Mouse (Mus musculus) MEL (cell line): ENCODE data around the gene Shox2.

Experiments used
- CHD2 ChIP-seq: IDR thresholded peaks from 2 replicates; pipeline ENCODE4 v1.6.1; 2011; ENCODE audit warnings: low read length, improper control_type of control experiment
- CTCF ChIP-seq, 3 experiments: IDR thresholded peaks in 2 of 3; conservative IDR thresholded peaks in 1 of 3; 2 replicates each; pipeline ENCODE4 v1.5.1; 2011 to 2012; ENCODE audit warnings: low read length in 3 of 3, low read depth in 2 of 3, mild to moderate bottlenecking in 2 of 3, improper control_type of control experiment in 1 of 3, inconsistent platforms in 1 of 3, mixed read lengths in 1 of 3, moderate library complexity in 1 of 3; ENCODE audit not compliant: control insufficient read depth in 1 of 3, insufficient read depth in 1 of 3, poor library complexity in 1 of 3, severe bottlenecking in 1 of 3
- GATA1 ChIP-seq: IDR thresholded peaks from 2 replicates; pipeline ENCODE4 v1.6.1; 2011; ENCODE audit warnings: low read depth, low read length, improper control_type of control experiment
- MAFK ChIP-seq: IDR thresholded peaks from 2 replicates; pipeline ENCODE4 v1.6.1; 2011; ENCODE audit warnings: low read depth, mild to moderate bottlenecking, low read length, improper control_type of control experiment, borderline replicate concordance
- MEF2A ChIP-seq: IDR thresholded peaks from 2 replicates; pipeline ENCODE4 v1.6.1; 2014; ENCODE audit warnings: low read depth, mild to moderate bottlenecking, inconsistent platforms, low read length, improper control_type of control experiment; ENCODE audit not compliant: poor library complexity, insufficient replicate concordance, severe bottlenecking; ENCODE audit errors: extremely low read depth
- POLR2A ChIP-seq, 2 experiments: IDR thresholded peaks; 2 replicates each; pipeline ENCODE4 v1.6.1; 2011 to 2012; ENCODE audit warnings: low read length in 2 of 2, mild to moderate bottlenecking in 2 of 2, control low read depth in 1 of 2, improper control_type of control experiment in 1 of 2, low read depth in 1 of 2, moderate library complexity in 1 of 2; ENCODE audit not compliant: control insufficient read depth in 1 of 2, insufficient read depth in 1 of 2, poor library complexity in 1 of 2
- POLR2AphosphoS5 ChIP-seq: IDR thresholded peaks from 2 replicates; pipeline ENCODE4 v1.6.1; 2012; ENCODE audit warnings: low read depth, borderline replicate concordance, mild to moderate bottlenecking, inconsistent platforms, low read length, moderate library complexity, mixed read lengths
- RAD21 ChIP-seq: IDR thresholded peaks from 2 replicates; pipeline ENCODE4 v1.6.1; 2011; ENCODE audit warnings: mild to moderate bottlenecking, low read depth, low read length, improper control_type of control experiment
- SMC3 ChIP-seq: IDR thresholded peaks from 2 replicates; pipeline ENCODE4 v1.6.1; 2011; ENCODE audit warnings: low read depth, low read length, improper control_type of control experiment
- TCF12 ChIP-seq: IDR thresholded peaks from 2 replicates; pipeline ENCODE4 v1.6.1; 2014; ENCODE audit warnings: low read depth, mild to moderate bottlenecking, inconsistent platforms, low read length, improper control_type of control experiment, moderate library complexity
- UBTF ChIP-seq: IDR thresholded peaks from 2 replicates; pipeline ENCODE4 v1.6.1; 2012; ENCODE audit warnings: low read depth, mild to moderate bottlenecking, inconsistent platforms, low read length, improper control_type of control experiment, moderate library complexity, borderline replicate concordance; ENCODE audit not compliant: insufficient read depth

GRCm38 (mm10) chr3:66978457-66979381 is 2.9 kb downstream of the Shox2 start:
- TF ChIP-seq RAD21 (no peak), CTCF (IDR thresholded peaks at IDR 0.05 in 2 of 3, conservative IDR thresholded peaks at IDR 0.05 in 1 of 3; ENCODE audit: control insufficient read depth in 1 of 3, insufficient read depth in 1 of 3, low read depth in 2 of 3, low read length in 3 of 3, poor library complexity in 1 of 3, severe bottlenecking in 1 of 3) (no peak), MEF2A (no peak), GATA1 (no peak), UBTF (no peak), POLR2A (IDR thresholded peaks at IDR 0.05; ENCODE audit: control insufficient read depth in 1 of 2, insufficient read depth in 1 of 2, low read depth in 1 of 2, low read length in 2 of 2, poor library complexity in 1 of 2) (no peak), SMC3 (no peak), POLR2AphosphoS5 (no peak), CHD2 (no peak), TCF12 (no peak), MAFK (no peak)
